Mouse (Mus musculus): Measurements from ENCODE around the gene Ints5.

GRCm38 (mm10) chr19:8926766-8927165 lies 34.0 kb downstream of the Ints5 start:
- TF ChIP-seq CTCF (IDR thresholded peaks at IDR 0.05; ENCODE audit: borderline replicate concordance, insufficient read depth, low read depth, low read length) (no peak), POLR2A (IDR thresholded peaks at IDR 0.05; ENCODE audit: borderline replicate concordance, insufficient read depth, low read length) (no peak)

All from cerebellum, adult 2 months (tissue).